Mouse (Mus musculus) lung, adult 2 months (tissue): ENCODE measurements around the gene Ttll5.

ENCODE experiments used
- CTCF ChIP-seq: fragments of 200-500 bp; IDR thresholded peaks from 2 replicates; pipeline ENCODE4 v1.5.1; 2011; ENCODE audit warnings: mild to moderate bottlenecking, low read length, control low read depth; ENCODE audit not compliant: insufficient read depth
- POLR2A ChIP-seq: fragments of 200-500 bp; IDR thresholded peaks from 2 replicates; pipeline ENCODE4 v1.6.1; 2011; ENCODE audit warnings: low read depth, mild to moderate bottlenecking, control low read depth, low read length, borderline replicate concordance; ENCODE audit errors: extremely low read depth

DNA sequence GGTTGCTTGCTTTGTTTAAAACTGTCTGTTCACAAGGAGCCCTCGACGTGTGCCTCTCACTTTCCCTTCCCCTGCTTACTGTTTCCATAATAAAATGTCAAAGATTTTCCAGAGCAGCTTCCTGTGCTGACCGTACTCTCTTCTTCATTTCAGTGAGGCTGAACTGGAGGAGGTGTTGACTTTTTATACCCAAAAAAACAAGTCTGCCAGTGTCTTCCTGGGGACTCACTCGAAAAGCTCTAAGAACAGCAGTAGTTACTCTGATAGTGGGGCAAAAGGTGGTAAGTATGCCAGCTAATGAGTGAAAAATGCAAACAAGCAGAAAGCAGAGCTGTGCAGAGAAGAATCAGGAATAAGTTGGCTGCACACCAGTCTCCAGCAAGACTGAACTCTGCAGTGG, 105.3 kb downstream of the Ttll5 start:
- TF ChIP-seq CTCF (no peak), POLR2A (no peak)
